Mouse (Mus musculus) granulocyte monocyte progenitor cell, adult 5-6 weeks (primary cell): ENCODE measurements around the gene Pcna. TPM values are rescaled to one million over a fixed set of nuclear protein-coding genes. Genes with fewer than 3 reads are reported as not detected.
A peak's percentile ranks its signal among the peaks of the same experiment; 100 is the strongest.
"Not testable (repeated sequence)": the region's sequence is repeated elsewhere in the genome, so short reads cannot be mapped to it uniquely, and the experiment has no call there.

ENCODE experiments used
- ATAC-seq: replicated peaks from 2 replicates; pipeline ENCODE4 v1.8.0; 2016; ENCODE audit warnings: mild to moderate bottlenecking, moderate TSS enrichment, inconsistent platforms; ENCODE audit not compliant: poor library complexity, severe bottlenecking
- total RNA-seq, 2 experiments: library from RNA; stranded (forward) in 1 of 2; stranded (reverse) in 1 of 2; fragments of 200-712, 200-1000 nt in 1 of 2; fragments of >200 nt in 1 of 2; fragmentation: Nextera tagmentation in 1 of 2; gene quantifications; 2 replicates each; pipeline ENCODE4 v1.2.3; 2014 to 2017

The Pcna gene
- total RNA-seq, 2 experiments from 2014 or later: 619 to 644 TPM

DNA sequence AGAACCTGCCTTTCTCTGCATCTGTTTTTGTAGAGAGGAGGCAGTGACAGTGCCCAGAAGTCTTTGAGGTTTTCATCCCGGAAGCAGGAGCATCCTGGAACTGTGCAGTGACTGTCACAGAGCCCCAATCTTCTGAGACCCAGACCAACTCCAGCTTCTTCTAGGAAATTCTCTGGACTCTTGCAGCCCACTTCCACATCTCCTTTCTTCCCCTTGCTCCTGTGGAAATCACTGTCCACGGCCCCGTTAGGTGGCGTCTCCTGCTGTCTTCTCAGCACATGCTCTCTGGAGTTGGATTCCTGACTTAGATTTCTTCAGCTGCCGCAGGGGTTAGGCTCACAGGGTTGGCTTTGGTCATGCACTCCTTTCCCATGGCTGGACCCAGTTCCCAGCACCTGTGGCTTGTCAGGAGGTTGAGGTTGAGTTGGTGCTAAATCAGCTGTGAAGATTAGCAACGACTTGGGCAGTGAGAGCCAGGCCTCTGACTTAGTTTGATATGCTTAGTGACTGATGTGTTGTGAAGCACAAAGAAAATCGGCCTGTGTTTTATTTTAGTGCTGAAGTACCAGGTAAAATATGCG lies 25.2 kb upstream of the Pcna start:
- ATAC-seq: no peak

- no peak for ATAC-seq
Observed at GRCm38 (mm10) chr2:132276249-132276648, 23.1 kb upstream of the Pcna start.

DNA sequence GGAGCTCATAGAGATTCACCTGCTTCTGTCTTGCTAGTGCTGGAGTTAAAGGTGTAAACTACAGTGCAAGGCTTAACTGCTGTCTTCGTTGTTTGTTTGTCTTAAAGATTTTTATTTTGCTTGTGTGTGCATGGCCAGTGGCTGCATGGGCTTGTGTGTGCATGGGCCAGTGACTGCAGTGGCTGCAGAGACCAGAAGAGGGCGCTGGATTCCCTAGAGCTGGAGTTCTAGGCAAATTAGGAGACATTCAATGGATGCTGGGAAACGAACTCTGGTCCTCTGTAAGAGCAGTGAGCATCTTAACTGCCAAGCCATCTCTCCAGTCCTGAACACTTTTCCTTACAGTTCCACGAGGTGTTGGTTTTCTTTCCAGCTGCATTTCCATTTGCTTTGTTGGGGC lies 22.4 kb upstream of the Pcna start:
- ATAC-seq: no peak

- ATAC-seq: no peak
Observed at GRCm38 (mm10) chr2:132272694-132273389, 19.7 kb upstream of the Pcna start.

GRCm38 (mm10) chr2:132270331-132270951 lies 17.3 kb upstream of the Pcna start:
- ATAC-seq: no peak

- peak; percentile 75 for ATAC-seq
Observed at GRCm38 (mm10) chr2:132269217-132269616, 16.1 kb upstream of the Pcna start.

DNA sequence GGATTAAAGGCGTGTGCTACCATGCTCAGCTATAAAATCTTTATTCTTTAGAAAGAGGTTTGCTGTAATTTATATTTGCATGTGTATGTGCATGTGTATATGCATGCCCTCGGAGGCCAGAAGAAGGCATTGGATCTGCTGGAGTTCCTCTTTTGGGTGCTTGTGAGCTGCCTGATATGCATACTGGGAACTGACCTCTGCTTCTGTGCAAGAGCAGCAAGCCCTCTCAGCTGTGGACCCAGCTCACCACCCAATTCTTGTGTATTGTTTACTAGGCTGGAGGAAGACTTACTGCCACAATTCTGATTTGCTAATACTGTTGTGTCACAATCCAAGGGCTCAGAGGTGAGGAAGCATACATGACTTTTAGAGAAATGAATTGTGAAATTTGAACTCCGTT lies 13.0 kb upstream of the Pcna start:
- peak; percentile 69 for ATAC-seq

- peak; percentile 52 for ATAC-seq
Observed at GRCm38 (mm10) chr2:132265196-132265595, 12.1 kb upstream of the Pcna start.

- ATAC-seq: no peak
Observed at GRCm38 (mm10) chr2:132264266-132264710, 11.2 kb upstream of the Pcna start.

GRCm38 (mm10) chr2:132263421-132264265 lies 10.5 kb upstream of the Pcna start:
- ATAC-seq: no peak

DNA sequence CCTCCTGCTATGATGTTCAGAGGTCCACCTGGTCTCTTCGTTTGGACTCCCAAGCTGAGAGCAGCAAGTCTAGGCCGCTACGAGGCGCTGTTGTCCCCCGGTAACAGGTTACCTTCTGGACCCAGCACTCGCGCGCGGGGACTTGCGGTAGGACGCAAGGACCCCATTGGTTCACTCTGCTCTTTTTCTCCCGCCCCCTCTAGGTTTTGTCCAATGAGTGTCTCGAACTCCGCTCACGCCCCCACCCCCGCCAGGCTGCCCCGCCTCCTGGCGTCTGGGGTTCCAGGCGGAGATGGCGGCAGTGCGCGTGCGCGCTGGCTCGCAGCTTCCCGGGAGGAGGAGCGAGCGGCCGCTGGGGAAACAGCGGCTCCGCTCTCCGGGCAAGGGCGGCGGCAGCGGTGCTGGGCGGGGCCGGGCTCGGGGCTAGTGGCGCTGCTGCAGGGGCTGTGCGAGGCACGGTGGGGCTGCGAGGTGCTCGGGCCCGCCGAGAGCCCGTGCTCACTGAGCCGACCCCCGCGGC lies 9.8 kb upstream of the Pcna start, which contains the start of gene Cds2:
TSS of gene Cds2 (plus strand) at position 270 of the 520 bp plus-strand sequence.
- ATAC-seq: peak; percentile 81

DNA sequence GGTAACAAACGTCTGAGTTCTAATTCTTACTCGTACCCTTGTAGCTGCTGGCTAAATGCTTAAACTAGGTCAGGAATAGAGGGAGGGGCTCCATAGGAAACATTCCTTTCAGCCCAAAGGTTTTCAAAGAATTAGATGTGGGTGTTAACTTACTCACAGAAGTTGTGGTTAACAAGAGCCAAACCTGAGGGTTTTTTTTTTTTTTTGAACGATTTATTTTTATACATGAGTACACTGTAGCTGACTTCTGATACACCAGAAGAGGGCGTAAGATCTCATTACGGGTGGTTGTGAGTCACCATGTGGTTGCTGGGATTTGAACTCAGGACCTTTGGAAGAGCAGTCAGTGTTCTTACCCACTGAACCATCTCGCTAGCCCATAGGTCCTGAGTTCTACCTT lies 9.1 kb upstream of the Pcna start:
- ATAC-seq: no peak

- ATAC-seq: no peak
Observed at GRCm38 (mm10) chr2:132260601-132261000, 7.5 kb upstream of the Pcna start.

DNA sequence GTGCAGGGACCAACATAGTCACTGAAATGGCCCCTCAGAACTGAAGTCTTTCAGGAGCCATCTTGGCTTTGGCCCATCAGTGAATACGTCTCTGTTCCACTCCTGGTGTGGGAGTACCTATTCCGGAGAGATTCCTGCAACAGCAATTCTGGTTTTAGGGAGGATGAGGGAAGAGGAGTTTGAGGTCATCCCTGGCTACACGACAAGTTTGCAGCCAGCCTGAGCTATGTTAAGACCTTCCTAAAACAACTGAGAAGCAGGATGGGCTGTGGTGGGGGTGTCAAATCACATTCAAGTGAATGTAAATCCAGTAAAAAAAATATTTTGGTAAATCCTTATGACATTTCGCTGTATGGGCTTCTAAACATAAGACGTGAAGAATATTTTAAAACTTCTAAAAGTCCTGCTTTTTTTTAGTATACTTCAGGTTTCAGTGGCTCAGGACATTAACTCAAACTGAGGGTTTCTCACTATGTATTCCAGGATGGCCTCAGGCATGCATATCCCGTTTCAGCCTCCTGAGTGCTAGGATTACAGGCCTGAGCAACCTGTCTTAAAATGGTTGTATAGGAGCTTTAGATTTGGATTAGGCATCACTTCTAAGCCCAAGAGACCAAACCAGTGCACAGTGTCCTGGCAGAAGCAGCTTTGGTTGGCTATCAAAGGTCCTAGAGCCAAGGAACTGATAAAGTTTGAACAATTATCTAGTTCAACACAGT lies 4.4 kb upstream of the Pcna start:
- ATAC-seq: no peak

GRCm38 (mm10) chr2:132253603-132254002 lies 489 bp upstream of the Pcna start:
- no peak for ATAC-seq

DNA sequence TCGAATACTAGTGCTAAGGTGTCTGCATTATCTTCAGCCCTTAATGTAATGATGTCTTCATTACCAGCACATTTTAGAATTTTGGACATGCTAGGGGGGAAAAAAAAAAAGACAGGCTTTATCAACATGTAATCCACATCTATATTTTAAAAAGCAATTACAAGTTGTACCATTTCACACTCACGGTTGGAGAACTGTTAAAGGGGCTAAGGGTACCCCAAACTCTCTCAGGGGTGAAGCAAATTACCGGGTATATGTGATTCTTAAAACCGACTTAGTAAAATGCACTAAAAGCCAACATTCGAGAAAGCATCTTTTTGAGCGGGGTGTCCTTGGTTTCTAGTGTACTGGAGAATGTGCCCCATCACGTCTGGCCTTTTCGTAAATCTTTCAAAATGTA lies 1.2 kb downstream of the Pcna start:
- ATAC-seq: no peak

DNA sequence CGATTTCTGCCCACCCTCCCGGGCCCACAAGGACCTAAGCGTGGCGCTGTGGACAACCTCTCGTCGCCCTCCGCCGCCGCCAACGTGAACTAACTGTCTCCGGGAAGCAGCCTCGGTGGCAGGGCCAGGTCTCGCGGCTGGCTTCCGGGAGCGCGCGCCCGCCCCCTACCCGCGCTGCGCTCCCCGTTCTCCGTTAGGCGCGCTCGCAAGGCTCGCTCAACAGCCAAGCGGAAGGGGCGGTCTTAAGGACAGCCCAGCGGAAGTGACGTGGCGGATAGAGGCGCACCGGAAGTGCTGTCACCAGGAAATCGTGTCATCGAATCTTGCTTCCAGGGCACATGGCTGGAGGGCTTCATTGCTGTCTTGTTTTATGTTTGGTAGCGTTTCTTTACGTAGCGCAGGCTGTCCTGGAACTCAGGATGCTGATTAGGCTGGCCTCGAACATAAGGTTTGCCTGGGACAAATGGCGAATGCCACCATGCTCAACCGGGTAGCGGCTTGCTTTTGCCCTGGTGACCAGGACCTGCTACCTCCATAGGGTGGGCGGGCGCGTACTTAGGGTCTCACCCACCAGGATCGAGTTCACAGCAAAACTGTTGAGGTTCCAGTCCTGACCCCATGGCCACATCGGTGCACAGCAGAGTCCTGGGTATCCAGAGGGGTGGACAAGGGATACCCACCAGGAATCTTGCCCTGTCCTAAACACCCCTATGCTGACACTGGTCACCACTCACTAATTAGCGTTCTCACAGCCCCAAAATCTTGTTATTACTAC lies 5.4 kb downstream of the Pcna start, which contains the start of gene Tmem230:
TSS of gene Tmem230 (minus strand) at position 269 of the 775 bp plus-strand sequence.
- peak; percentile 82 for ATAC-seq

DNA sequence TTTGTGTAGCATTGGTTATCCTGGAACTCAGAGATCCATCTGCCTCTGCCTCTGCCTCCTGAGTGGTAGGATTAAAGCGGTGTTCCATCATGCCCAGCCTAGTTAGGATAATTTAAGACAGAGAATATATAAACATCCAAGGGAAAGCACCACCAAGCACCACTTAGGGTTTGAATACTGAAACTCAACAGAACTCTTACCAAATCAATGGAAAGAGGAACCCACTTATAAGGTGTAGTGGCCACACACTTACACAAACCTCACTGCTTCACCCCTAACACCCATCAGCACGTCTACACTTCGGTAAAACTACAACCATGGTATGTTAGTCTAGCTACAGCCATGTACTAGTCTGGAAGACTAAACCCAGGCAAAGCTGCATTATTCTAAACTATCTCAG lies 9.7 kb downstream of the Pcna start:
- ATAC-seq: peak; percentile 51

DNA sequence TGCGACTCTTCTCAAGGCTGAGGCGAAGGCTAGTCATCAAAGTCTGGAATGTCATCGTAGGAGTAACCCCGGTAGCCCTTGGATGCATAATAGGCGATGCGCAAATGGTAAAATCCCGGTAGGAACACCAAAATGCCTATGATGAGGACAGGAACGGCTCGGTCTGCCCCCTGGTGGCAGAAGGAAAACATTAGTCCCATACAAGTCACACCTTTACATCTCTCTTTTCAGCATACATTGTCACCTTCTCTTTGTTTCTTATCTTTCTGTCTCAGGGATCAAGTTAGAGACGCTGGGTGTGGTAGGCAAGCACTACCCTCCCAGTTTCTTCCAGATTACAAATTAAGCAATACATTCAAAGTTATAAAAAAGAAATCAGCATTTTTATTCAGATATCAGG lies 12.7 kb downstream of the Pcna start:
- ATAC-seq: not testable (repeated sequence)
